Mouse (Mus musculus): ENCODE results near the gene Lrrc26. TPM values are rescaled to one million over a fixed set of nuclear protein-coding genes. Genes with fewer than 3 reads are reported as not detected.

Gene Lrrc26
- polyA plus RNA-seq, 1 experiment = 0.20 TPM

DNA sequence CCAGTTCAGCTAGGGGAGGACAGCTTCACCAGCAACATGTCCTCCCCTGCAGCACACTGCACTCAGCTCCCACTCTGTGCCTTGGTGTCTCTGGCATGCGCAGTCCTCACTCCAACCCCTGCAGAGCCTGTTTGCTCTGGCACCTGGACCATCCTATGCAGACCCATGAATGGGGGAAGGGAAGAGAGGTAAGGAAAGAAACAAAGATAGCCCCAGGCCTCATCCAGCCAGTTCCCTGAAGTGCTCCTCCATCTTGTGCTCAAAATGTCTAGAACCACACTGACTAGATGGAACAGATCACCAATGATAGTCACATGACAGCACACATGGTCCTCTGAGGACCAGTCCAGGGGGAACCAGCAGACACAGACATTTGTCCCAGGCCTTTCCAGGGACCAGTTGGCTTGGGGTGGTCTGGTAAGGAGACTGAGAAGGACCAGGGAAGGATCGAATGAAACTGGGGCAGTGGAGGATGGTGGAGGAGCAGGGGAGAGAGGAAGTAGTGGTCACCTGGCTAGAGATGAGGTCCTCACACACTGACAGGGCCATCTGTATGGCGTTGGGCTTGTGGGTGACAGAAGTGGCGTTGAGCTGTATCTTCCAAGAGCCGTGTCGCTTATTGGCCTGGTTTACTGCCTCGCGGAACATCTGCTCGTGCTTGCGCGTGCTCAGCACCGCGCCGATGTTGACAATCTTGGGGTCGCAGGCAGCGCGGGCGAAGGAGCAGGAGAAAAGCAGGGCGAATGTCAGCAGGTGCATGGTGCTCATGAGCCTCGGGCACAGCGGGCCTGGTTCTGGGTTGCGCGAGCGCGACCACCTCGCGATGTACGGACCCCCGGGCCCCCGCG is 28.6 kb downstream of the Lrrc26 start:
- no peaks in the 10 kb centered on the region for H3K27me3 ChIP-seq (ENCODE audit: control insufficient read depth, insufficient read depth, low read length)

GRCm38 (mm10) chr2:25318971-25319773 is 29.5 kb downstream of the Lrrc26 start, which contains the start of gene Grin1:
TSS of gene Grin1 (minus strand) at chr2:25319187.
- Histone ChIP-seq H3K4me1 (ENCODE audit: control insufficient read depth, insufficient read depth, low read length) (peaks cover 14% of the 10 kb centered on the region), H3K4me3 (replicated peaks; ENCODE audit: insufficient read depth, low read depth, low read length) (peak within 1 kb of the TSS; percentile 68), H3K27ac (ENCODE audit: insufficient read depth, low read length) (peak within 1 kb of the TSS; percentile 87), H3K27me3 (ENCODE audit: control insufficient read depth, insufficient read depth, low read length) (no peaks in the 10 kb centered on the region)
- TF ChIP-seq CTCF (IDR thresholded peaks at IDR 0.05; ENCODE audit: borderline replicate concordance, insufficient read depth, low read depth, low read length) (no peak), POLR2A (IDR thresholded peaks at IDR 0.05; ENCODE audit: borderline replicate concordance, insufficient read depth, low read length) (peak; percentile 97)
- 9% methylated on average over 58 of the region's 58 CpGs for WGBS
- peak; percentile 89 to 92 for DNase-seq

More for the DNA sequence above, 28.6 kb downstream of the Lrrc26 start:
- DNase-seq = peak; percentile 79 to 81
- H3K4me3 ChIP-seq (replicated peaks; ENCODE audit: insufficient read depth, low read depth, low read length) = peak overlapping the region; percentile 68
- WGBS = under 1% methylated on average over 31 of the region's 31 CpGs
- H3K4me1 ChIP-seq (ENCODE audit: control insufficient read depth, insufficient read depth, low read length) = peaks cover 17% of the 10 kb centered on the region
- TF ChIP-seq CTCF (IDR thresholded peaks at IDR 0.05; ENCODE audit: borderline replicate concordance, insufficient read depth, low read depth, low read length) = no peak
- TF ChIP-seq POLR2A (IDR thresholded peaks at IDR 0.05; ENCODE audit: borderline replicate concordance, insufficient read depth, low read length) = peak; percentile 50; the same call in 1 of the 2 replicates
- H3K27ac ChIP-seq (ENCODE audit: insufficient read depth, low read length) = peak overlapping the region; percentile 87

DNA sequence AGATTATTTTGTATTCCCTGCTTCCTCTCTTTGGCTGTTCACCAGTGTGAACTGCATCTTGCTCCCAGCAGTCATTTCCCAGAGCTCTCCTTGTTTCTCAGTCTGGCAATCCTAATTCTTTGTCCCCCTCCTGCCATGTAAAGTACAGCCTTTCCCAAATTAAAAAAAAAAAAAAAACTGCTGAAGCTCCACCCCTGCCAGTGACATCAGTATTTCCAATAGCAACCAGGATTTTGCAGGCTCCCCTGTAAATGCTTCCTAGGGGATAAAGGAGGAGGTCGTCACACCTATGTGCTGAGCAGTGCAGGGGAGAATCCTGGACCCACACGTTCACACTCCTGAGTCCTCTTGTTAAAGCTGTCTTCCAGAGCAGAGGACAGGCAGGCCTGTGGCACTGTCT is 30.4 kb downstream of the Lrrc26 start:
- H3K27ac ChIP-seq (ENCODE audit: insufficient read depth, low read length) = no peak overlapping the region
- 46% methylated on average over 2 of the region's 2 CpGs for WGBS

DNA sequence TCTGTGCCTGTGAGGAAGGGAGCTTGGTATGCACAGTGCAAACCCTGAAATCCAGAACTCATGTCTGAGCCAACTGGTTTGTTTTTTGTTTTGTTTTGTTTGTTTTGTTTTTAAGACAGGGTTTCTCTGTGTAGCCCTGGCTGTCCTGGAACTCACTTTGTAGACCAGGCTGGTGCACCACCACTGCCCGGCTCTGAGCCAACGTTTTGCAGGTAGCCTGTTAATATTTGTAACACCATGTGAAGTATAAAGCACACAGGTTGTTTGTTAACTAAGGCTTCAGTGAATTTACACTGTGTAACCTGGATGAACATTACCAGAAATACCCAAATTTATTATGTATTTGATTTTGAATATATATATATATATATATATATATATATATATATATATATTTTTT is 36.3 kb downstream of the Lrrc26 start:
- H3K27ac ChIP-seq (ENCODE audit: insufficient read depth, low read length) = no peak overlapping the region
- H3K4me1 ChIP-seq (ENCODE audit: control insufficient read depth, insufficient read depth, low read length) = no peaks in the 10 kb centered on the region
- 76% methylated on average over 2 of the region's 2 CpGs for WGBS
- TF ChIP-seq CTCF (IDR thresholded peaks at IDR 0.05; ENCODE audit: borderline replicate concordance, insufficient read depth, low read depth, low read length) = no peak
- TF ChIP-seq POLR2A (IDR thresholded peaks at IDR 0.05; ENCODE audit: borderline replicate concordance, insufficient read depth, low read length) = no peak
- no peak for DNase-seq
- H3K27me3 ChIP-seq (ENCODE audit: control insufficient read depth, insufficient read depth, low read length) = no peaks in the 10 kb centered on the region
- no peak overlapping the region for H3K4me3 ChIP-seq (replicated peaks; ENCODE audit: insufficient read depth, low read depth, low read length)

More for the DNA sequence above, 30.4 kb downstream of the Lrrc26 start:
- Histone ChIP-seq H3K4me3 (replicated peaks; ENCODE audit: insufficient read depth, low read depth, low read length) (no peak overlapping the region), H3K4me1 (ENCODE audit: control insufficient read depth, insufficient read depth, low read length) (peaks cover 10% of the 10 kb centered on the region), H3K27me3 (ENCODE audit: control insufficient read depth, insufficient read depth, low read length) (no peaks in the 10 kb centered on the region)
- TF ChIP-seq POLR2A (IDR thresholded peaks at IDR 0.05; ENCODE audit: borderline replicate concordance, insufficient read depth, low read length) (no peak), CTCF (IDR thresholded peaks at IDR 0.05; ENCODE audit: borderline replicate concordance, insufficient read depth, low read depth, low read length) (no peak)
- DNase-seq = no peak

GRCm38 (mm10) chr2:25328440-25328839 is 38.7 kb downstream of the Lrrc26 start:
- DNase-seq = peak; percentile 54 to 63
- Histone ChIP-seq H3K27me3 (ENCODE audit: control insufficient read depth, insufficient read depth, low read length) (no peaks in the 10 kb centered on the region), H3K4me3 (replicated peaks; ENCODE audit: insufficient read depth, low read depth, low read length) (no peak overlapping the region), H3K27ac (ENCODE audit: insufficient read depth, low read length) (no peak overlapping the region), H3K4me1 (ENCODE audit: control insufficient read depth, insufficient read depth, low read length) (peaks cover 2% of the 10 kb centered on the region; the same call in 1 of the 2 replicates)
- TF ChIP-seq CTCF (IDR thresholded peaks at IDR 0.05; ENCODE audit: borderline replicate concordance, insufficient read depth, low read depth, low read length) = peak; percentile 75
- no peak for TF ChIP-seq POLR2A (IDR thresholded peaks at IDR 0.05; ENCODE audit: borderline replicate concordance, insufficient read depth, low read length)
- 22% methylated on average over 7 of the region's 7 CpGs for WGBS

DNA sequence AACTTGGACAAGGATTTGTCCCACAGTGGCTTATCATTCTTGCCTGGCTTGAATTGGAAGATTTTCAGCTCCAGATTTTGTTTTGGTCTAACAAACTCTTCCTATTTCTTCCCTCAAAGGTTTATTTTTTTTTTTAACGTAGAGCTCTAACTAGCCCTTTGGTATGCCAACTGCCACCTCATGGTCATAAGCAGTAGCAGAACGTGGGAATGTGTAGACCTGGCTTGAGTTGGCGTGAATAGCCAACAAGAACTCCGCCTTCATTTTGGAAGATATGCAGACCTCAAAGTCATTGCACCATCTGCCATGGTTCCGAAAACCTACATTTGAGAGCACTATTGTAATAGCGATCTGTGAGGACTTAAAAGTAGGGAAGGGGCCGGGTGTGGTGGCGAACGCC is 41.8 kb downstream of the Lrrc26 start:
- no peak overlapping the region for H3K4me3 ChIP-seq (replicated peaks; ENCODE audit: insufficient read depth, low read depth, low read length)
- no peak for DNase-seq
- H3K27ac ChIP-seq (ENCODE audit: insufficient read depth, low read length) = no peak overlapping the region
- WGBS = 30% methylated on average over 9 of the region's 9 CpGs
- peaks cover 4% of the 10 kb centered on the region; the same call in 1 of the 2 replicates for H3K4me1 ChIP-seq (ENCODE audit: control insufficient read depth, insufficient read depth, low read length)
- TF ChIP-seq CTCF (IDR thresholded peaks at IDR 0.05; ENCODE audit: borderline replicate concordance, insufficient read depth, low read depth, low read length) = no peak
- TF ChIP-seq POLR2A (IDR thresholded peaks at IDR 0.05; ENCODE audit: borderline replicate concordance, insufficient read depth, low read length) = no peak
- no peaks in the 10 kb centered on the region for H3K27me3 ChIP-seq (ENCODE audit: control insufficient read depth, insufficient read depth, low read length)

- Histone ChIP-seq H3K27ac (ENCODE audit: insufficient read depth, low read length) (peak within 1 kb of the TSS; percentile 20), H3K4me3 (replicated peaks; ENCODE audit: insufficient read depth, low read depth, low read length) (peak within 1 kb of the TSS; percentile 63), H3K4me1 (ENCODE audit: control insufficient read depth, insufficient read depth, low read length) (peaks cover 4% of the 10 kb centered on the region; the same call in 1 of the 2 replicates), H3K27me3 (ENCODE audit: control insufficient read depth, insufficient read depth, low read length) (no peaks in the 10 kb centered on the region)
- under 1% methylated on average over 78 of the region's 78 CpGs for WGBS
- peak; percentile 99 for DNase-seq
- TF ChIP-seq CTCF (IDR thresholded peaks at IDR 0.05; ENCODE audit: borderline replicate concordance, insufficient read depth, low read depth, low read length) (no peak), POLR2A (IDR thresholded peaks at IDR 0.05; ENCODE audit: borderline replicate concordance, insufficient read depth, low read length) (peak; percentile 95)
These were observed 42.8 kb downstream of the Lrrc26 start, which contains the start of gene Man1b1 for GRCm38 (mm10) chr2:25332286-25333160. TSS of gene Man1b1 (plus strand) at chr2:25332338.

Measured in cerebellum, adult 2 months (tissue).